Mouse (Mus musculus): ENCODE measurements around the gene Ing3. TPM values are rescaled to one million over a fixed set of nuclear protein-coding genes. Genes with fewer than 3 reads are reported as not detected.

Ing3 gene
- polyA plus RNA-seq, 1 experiment from 2014 or later = 56.9 TPM

GRCm38 (mm10) chr6:21955468-21955867 is 6.1 kb downstream of the Ing3 start:
- Histone ChIP-seq H3K27me3 (ENCODE audit: control insufficient read depth, insufficient read depth, low read length) (no peaks in the 10 kb centered on the region), H3K36me3 (ENCODE audit: control insufficient read depth, insufficient read depth, low read length) (peaks cover 25% of the 10 kb centered on the region), H3K4me1 (ENCODE audit: control insufficient read depth, insufficient read depth, low read length) (peaks cover 4% of the 10 kb centered on the region; the same call in 1 of the 2 replicates), H3K4me3 (ENCODE audit: low read depth, low read length) (no peak overlapping the region), H3K27ac (ENCODE audit: low read length) (no peak overlapping the region), H3K9ac (replicated peaks; ENCODE audit: low read depth, low read length) (no peak overlapping the region), H3K9me3 (ENCODE audit: control insufficient read depth, low read depth, low read length) (no peaks in the 10 kb centered on the region), H3K4me2 (replicated peaks; ENCODE audit: low read depth, low read length) (no peak overlapping the region)
- ATAC-seq (ENCODE audit: insufficient number of reproducible peaks, insufficient read depth, low FRiP score, low read depth) = no peak
- 91% methylated on average over 4 of the region's 4 CpGs for WGBS

GRCm38 (mm10) chr6:21958922-21959321 is 9.6 kb downstream of the Ing3 start:
- Histone ChIP-seq H3K27me3 (ENCODE audit: control insufficient read depth, insufficient read depth, low read length) (no peaks in the 10 kb centered on the region), H3K4me2 (replicated peaks; ENCODE audit: low read depth, low read length) (no peak overlapping the region), H3K4me3 (ENCODE audit: low read depth, low read length) (no peak overlapping the region), H3K27ac (ENCODE audit: low read length) (no peak overlapping the region), H3K9ac (replicated peaks; ENCODE audit: low read depth, low read length) (no peak overlapping the region), H3K36me3 (ENCODE audit: control insufficient read depth, insufficient read depth, low read length) (peaks cover 19% of the 10 kb centered on the region), H3K4me1 (ENCODE audit: control insufficient read depth, insufficient read depth, low read length) (no peaks in the 10 kb centered on the region), H3K9me3 (ENCODE audit: control insufficient read depth, low read depth, low read length) (no peaks in the 10 kb centered on the region)
- WGBS = 92% methylated on average over 4 of the region's 4 CpGs
- ATAC-seq (ENCODE audit: insufficient number of reproducible peaks, insufficient read depth, low FRiP score, low read depth) = no peak

GRCm38 (mm10) chr6:21959909-21960308 is 10.5 kb downstream of the Ing3 start:
- Histone ChIP-seq H3K36me3 (ENCODE audit: control insufficient read depth, insufficient read depth, low read length) (peaks cover 12% of the 10 kb centered on the region), H3K27ac (ENCODE audit: low read length) (no peak overlapping the region), H3K27me3 (ENCODE audit: control insufficient read depth, insufficient read depth, low read length) (no peaks in the 10 kb centered on the region), H3K4me1 (ENCODE audit: control insufficient read depth, insufficient read depth, low read length) (no peaks in the 10 kb centered on the region), H3K9ac (replicated peaks; ENCODE audit: low read depth, low read length) (no peak overlapping the region), H3K4me2 (replicated peaks; ENCODE audit: low read depth, low read length) (no peak overlapping the region), H3K9me3 (ENCODE audit: control insufficient read depth, low read depth, low read length) (no peaks in the 10 kb centered on the region), H3K4me3 (ENCODE audit: low read depth, low read length) (no peak overlapping the region)
- 93% methylated on average over 5 of the region's 5 CpGs for WGBS
- no peak for ATAC-seq (ENCODE audit: insufficient number of reproducible peaks, insufficient read depth, low FRiP score, low read depth)

GRCm38 (mm10) chr6:21977532-21977931 is 28.2 kb downstream of the Ing3 start:
- no peak overlapping the region for H3K4me3 ChIP-seq (ENCODE audit: low read depth, low read length)
- no peaks in the 10 kb centered on the region for H3K4me1 ChIP-seq (ENCODE audit: control insufficient read depth, insufficient read depth, low read length)
- WGBS = 67% methylated on average over 2 of the region's 2 CpGs
- ATAC-seq (ENCODE audit: insufficient number of reproducible peaks, insufficient read depth, low FRiP score, low read depth) = no peak
- no peak overlapping the region for H3K4me2 ChIP-seq (replicated peaks; ENCODE audit: low read depth, low read length)
- H3K27ac ChIP-seq (ENCODE audit: low read length) = no peak overlapping the region
- no peaks in the 10 kb centered on the region for H3K27me3 ChIP-seq (ENCODE audit: control insufficient read depth, insufficient read depth, low read length)
- H3K9ac ChIP-seq (replicated peaks; ENCODE audit: low read depth, low read length) = no peak overlapping the region
- peaks cover 16% of the 10 kb centered on the region; the same call in 1 of the 2 replicates for H3K36me3 ChIP-seq (ENCODE audit: control insufficient read depth, insufficient read depth, low read length)
- H3K9me3 ChIP-seq (ENCODE audit: control insufficient read depth, low read depth, low read length) = no peaks in the 10 kb centered on the region

GRCm38 (mm10) chr6:21981114-21981513 is 31.7 kb downstream of the Ing3 start:
- Histone ChIP-seq H3K4me3 (ENCODE audit: low read depth, low read length) (no peak overlapping the region), H3K4me1 (ENCODE audit: control insufficient read depth, insufficient read depth, low read length) (no peaks in the 10 kb centered on the region), H3K27ac (ENCODE audit: low read length) (no peak overlapping the region), H3K36me3 (ENCODE audit: control insufficient read depth, insufficient read depth, low read length) (no peaks in the 10 kb centered on the region), H3K9ac (replicated peaks; ENCODE audit: low read depth, low read length) (no peak overlapping the region), H3K27me3 (ENCODE audit: control insufficient read depth, insufficient read depth, low read length) (no peaks in the 10 kb centered on the region), H3K9me3 (ENCODE audit: control insufficient read depth, low read depth, low read length) (no peaks in the 10 kb centered on the region), H3K4me2 (replicated peaks; ENCODE audit: low read depth, low read length) (no peak overlapping the region)
- 86% methylated on average over 1 of the region's 1 CpGs for WGBS
- no peak for ATAC-seq (ENCODE audit: insufficient number of reproducible peaks, insufficient read depth, low FRiP score, low read depth)

- H3K9ac ChIP-seq (replicated peaks; ENCODE audit: low read depth, low read length) = peak overlapping the region; percentile 36
- H3K27me3 ChIP-seq (ENCODE audit: control insufficient read depth, insufficient read depth, low read length) = no peaks in the 10 kb centered on the region
- 11% methylated on average over 16 of the region's 16 CpGs for WGBS
- H3K4me1 ChIP-seq (ENCODE audit: control insufficient read depth, insufficient read depth, low read length) = no peaks in the 10 kb centered on the region
- ATAC-seq (ENCODE audit: insufficient number of reproducible peaks, insufficient read depth, low FRiP score, low read depth) = peak; percentile 62
- no peaks in the 10 kb centered on the region for H3K36me3 ChIP-seq (ENCODE audit: control insufficient read depth, insufficient read depth, low read length)
- H3K27ac ChIP-seq (ENCODE audit: low read length) = peak overlapping the region; percentile 74
- peak overlapping the region; percentile 75 for H3K4me2 ChIP-seq (replicated peaks; ENCODE audit: low read depth, low read length)
- no peaks in the 10 kb centered on the region for H3K9me3 ChIP-seq (ENCODE audit: control insufficient read depth, low read depth, low read length)
- H3K4me3 ChIP-seq (ENCODE audit: low read depth, low read length) = peak overlapping the region; percentile 44
Measured at GRCm38 (mm10) chr6:21984990-21985731, 35.8 kb downstream of the Ing3 start.

- under 1% methylated on average over 38 of the region's 38 CpGs for WGBS
- ATAC-seq (ENCODE audit: insufficient number of reproducible peaks, insufficient read depth, low FRiP score, low read depth) = peak; percentile 56
- H3K27me3 ChIP-seq (ENCODE audit: control insufficient read depth, insufficient read depth, low read length) = no peaks in the 10 kb centered on the region
- H3K9ac ChIP-seq (replicated peaks; ENCODE audit: low read depth, low read length) = peak within 1 kb of the TSS; percentile 36
- peak within 1 kb of the TSS; percentile 74 for H3K27ac ChIP-seq (ENCODE audit: low read length)
- H3K9me3 ChIP-seq (ENCODE audit: control insufficient read depth, low read depth, low read length) = no peaks in the 10 kb centered on the region
- no peaks in the 10 kb centered on the region; the same call in 1 of the 2 replicates for H3K4me1 ChIP-seq (ENCODE audit: control insufficient read depth, insufficient read depth, low read length)
- H3K4me2 ChIP-seq (replicated peaks; ENCODE audit: low read depth, low read length) = peak within 1 kb of the TSS; percentile 75
- peak within 1 kb of the TSS; percentile 44 for H3K4me3 ChIP-seq (ENCODE audit: low read depth, low read length)
- no peaks in the 10 kb centered on the region for H3K36me3 ChIP-seq (ENCODE audit: control insufficient read depth, insufficient read depth, low read length)
Measured at GRCm38 (mm10) chr6:21985732-21986540, 36.6 kb downstream of the Ing3 start, which contains the start of gene Cped1. Cped1 (plus strand) TSS chr6:21985916.

- Histone ChIP-seq H3K9ac (replicated peaks; ENCODE audit: low read depth, low read length) (peak overlapping the region; percentile 36), H3K4me2 (replicated peaks; ENCODE audit: low read depth, low read length) (peak overlapping the region; percentile 75), H3K27me3 (ENCODE audit: control insufficient read depth, insufficient read depth, low read length) (no peaks in the 10 kb centered on the region), H3K27ac (ENCODE audit: low read length) (peak overlapping the region; percentile 74; the same call in 1 of the 2 replicates), H3K4me3 (ENCODE audit: low read depth, low read length) (peak overlapping the region; percentile 44), H3K36me3 (ENCODE audit: control insufficient read depth, insufficient read depth, low read length) (no peaks in the 10 kb centered on the region), H3K9me3 (ENCODE audit: control insufficient read depth, low read depth, low read length) (no peaks in the 10 kb centered on the region), H3K4me1 (ENCODE audit: control insufficient read depth, insufficient read depth, low read length) (no peaks in the 10 kb centered on the region; the same call in 1 of the 2 replicates)
- 8% methylated on average over 24 of the region's 24 CpGs for WGBS
- peak; percentile 33; the same call in 1 of the 2 replicates for ATAC-seq (ENCODE audit: insufficient number of reproducible peaks, insufficient read depth, low FRiP score, low read depth)
Measured at GRCm38 (mm10) chr6:21986660-21987331, 37.4 kb downstream of the Ing3 start.

Data from stomach, embryonic 14.5 days (tissue).